Mouse (Mus musculus) heart, embryonic 15.5 days (tissue): ENCODE results near the gene Iffo1. TPM values are rescaled to one million over a fixed set of nuclear protein-coding genes. Genes with fewer than 3 reads are reported as not detected.
"Not testable (repeated sequence)": the region's sequence is repeated elsewhere in the genome, so short reads cannot be mapped to it uniquely, and the experiment has no call there.

ENCODE experiments used
- ATAC-seq: fragments of 200-750 bp; cut with Nextera tagmentation; replicated peaks from 2 replicates; pipeline ENCODE4 v1.8.0; 2017; ENCODE audit warnings: low read depth, moderate TSS enrichment; ENCODE audit not compliant: insufficient number of reproducible peaks, insufficient read depth, low FRiP score
- H3K27ac ChIP-seq: fragments of 300-500 bp; sonication (generic); 2 replicates; pipeline ENCODE4 v1.5.1; 2015; ENCODE audit warnings: mild to moderate bottlenecking, inconsistent platforms
- H3K27me3 ChIP-seq: fragments of 300-500 bp; sonication (generic); 2 replicates; pipeline ENCODE4 v1.6.1; 2015; ENCODE audit warnings: inconsistent platforms
- H3K36me3 ChIP-seq: fragments of 300-500 bp; sonication (generic); 2 replicates; pipeline ENCODE4 v1.6.1; 2015; ENCODE audit warnings: mild to moderate bottlenecking, inconsistent platforms
- H3K4me1 ChIP-seq: fragments of 300-500 bp; sonication (generic); replicated peaks from 2 replicates; pipeline ENCODE4 v1.6.1; 2015; ENCODE audit warnings: inconsistent platforms
- H3K4me2 ChIP-seq: fragments of 300-500 bp; sonication (generic); 2 replicates; pipeline ENCODE4 v1.6.1; 2015; ENCODE audit warnings: inconsistent platforms, mild to moderate bottlenecking, moderate library complexity
- H3K4me3 ChIP-seq: fragments of 300-500 bp; sonication (generic); 2 replicates; pipeline ENCODE4 v1.5.1; 2015; ENCODE audit warnings: mild to moderate bottlenecking, inconsistent platforms
- H3K9ac ChIP-seq: fragments of 300-500 bp; sonication (generic); 2 replicates; pipeline ENCODE4 v1.6.1; 2015; ENCODE audit warnings: mild to moderate bottlenecking, inconsistent platforms
- H3K9me3 ChIP-seq: fragments of 300-500 bp; sonication (generic); replicated peaks from 2 replicates; pipeline ENCODE4 v1.6.1; 2016; ENCODE audit warnings: inconsistent platforms
- WGBS: fragments of 180-500 bp; shearing (Covaris S2); methylation state at CpG from one replicate; pipeline ENCODE4 v1.1.7; 2015; ENCODE audit warnings: mixed read lengths; 5-methylcytosine and 5-hydroxymethylcytosine counted together
- polyA plus RNA-seq: library from polyadenylated mRNA; unstranded; fragments of >200 nt; fragmentation: Nextera tagmentation; extraction: Ambion mirVana; gene quantifications from 2 replicates; pipeline ENCODE4 v1.2.1, GENCODE M21; 2015

Iffo1 gene
- polyA plus RNA-seq, 1 experiment from 2014 or later = 9.7 TPM

- Histone ChIP-seq H3K4me2 (peak overlapping the region; percentile 77), H3K27ac (peak overlapping the region; percentile 85), H3K4me1 (peaks cover 50% of the 10 kb centered on the region), H3K9ac (peak overlapping the region; percentile 50), H3K4me3 (peak overlapping the region; percentile 94), H3K36me3 (peaks cover 29% of the 10 kb centered on the region)
- 48% methylated on average over 13 of the region's 16 CpGs for WGBS
- not testable (repeated sequence) for H3K27me3 ChIP-seq, ATAC-seq, H3K9me3 ChIP-seq
Observed at GRCm38 (mm10) chr6:125162615-125163305, 17.7 kb downstream of the Iffo1 start.

- Histone ChIP-seq H3K27me3 (no peaks in the 10 kb centered on the region), H3K27ac (peak overlapping the region; percentile 97), H3K9ac (peak overlapping the region; percentile 94), H3K4me3 (peak overlapping the region; percentile 94), H3K36me3 (peaks cover 37% of the 10 kb centered on the region), H3K4me1 (peaks cover 56% of the 10 kb centered on the region), H3K4me2 (peak overlapping the region; percentile 77), H3K9me3 (no peaks in the 10 kb centered on the region)
- 4% methylated on average over 20 of the region's 20 CpGs for WGBS
- ATAC-seq = no peak
Observed at GRCm38 (mm10) chr6:125163801-125164657, 19.0 kb downstream of the Iffo1 start.

GRCm38 (mm10) chr6:125164672-125165327 lies 19.8 kb downstream of the Iffo1 start:
- WGBS = 0% methylated on average over 39 of the region's 39 CpGs
- Histone ChIP-seq H3K4me1 (peaks cover 56% of the 10 kb centered on the region), H3K4me2 (peak overlapping the region; percentile 77), H3K27ac (peak overlapping the region; percentile 97), H3K4me3 (peak overlapping the region; percentile 94), H3K9me3 (no peaks in the 10 kb centered on the region), H3K9ac (peak overlapping the region; percentile 94), H3K27me3 (no peaks in the 10 kb centered on the region), H3K36me3 (peaks cover 39% of the 10 kb centered on the region)
- ATAC-seq = no peak

DNA sequence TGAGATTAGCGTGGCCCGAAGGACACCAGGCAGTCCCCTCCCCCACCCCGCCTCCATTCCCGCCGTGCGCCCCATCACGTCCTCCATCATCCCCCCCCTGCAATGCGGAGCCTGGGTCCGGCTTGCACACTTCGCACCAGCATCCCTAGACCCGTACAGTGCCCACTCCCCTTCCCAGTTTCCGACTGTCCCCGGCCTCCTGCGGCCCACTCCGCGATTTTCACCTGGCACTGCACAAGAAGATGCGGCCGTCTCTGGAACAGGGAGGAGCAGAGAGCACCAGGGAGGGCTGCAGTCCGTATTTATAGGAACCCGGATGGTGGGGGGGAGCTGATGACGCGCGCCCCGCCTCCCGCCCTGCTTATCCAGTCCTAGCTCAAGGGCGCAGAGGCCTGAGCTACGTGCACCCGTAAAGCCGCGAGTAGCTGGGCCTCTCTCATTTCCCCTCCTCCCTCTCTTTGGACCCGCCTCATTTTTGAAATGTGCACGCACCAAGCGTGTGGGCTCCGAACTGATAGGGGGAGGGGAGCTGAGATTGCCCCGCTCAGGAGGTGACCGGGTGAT lies 20.4 kb downstream of the Iffo1 start:
- Histone ChIP-seq H3K4me3 (peak overlapping the region; percentile 94), H3K9me3 (no peaks in the 10 kb centered on the region), H3K36me3 (peaks cover 43% of the 10 kb centered on the region), H3K27ac (peak overlapping the region; percentile 97), H3K27me3 (no peaks in the 10 kb centered on the region), H3K4me1 (peaks cover 50% of the 10 kb centered on the region), H3K4me2 (peak overlapping the region; percentile 77), H3K9ac (peak overlapping the region; percentile 94)
- WGBS = under 1% methylated on average over 35 of the region's 36 CpGs
- ATAC-seq = peak; percentile 86

- peaks cover 43% of the 10 kb centered on the region for H3K4me1 ChIP-seq
- H3K27me3 ChIP-seq = no peaks in the 10 kb centered on the region
- 0% methylated on average over 18 of the region's 18 CpGs for WGBS
- H3K9ac ChIP-seq = peak within 1 kb of the TSS; percentile 94
- peak; percentile 83 for ATAC-seq
- H3K4me3 ChIP-seq = peak within 1 kb of the TSS; percentile 94
- peaks cover 47% of the 10 kb centered on the region for H3K36me3 ChIP-seq
- H3K27ac ChIP-seq = peak within 1 kb of the TSS; percentile 97
- H3K9me3 ChIP-seq = no peaks in the 10 kb centered on the region
- peak within 1 kb of the TSS; percentile 77 for H3K4me2 ChIP-seq
Observed at GRCm38 (mm10) chr6:125166051-125166751, 21.2 kb downstream of the Iffo1 start, which contains the start of gene Gapdh. Gapdh (minus strand) TSS chr6:125166467.

GRCm38 (mm10) chr6:125166861-125167650 lies 22.0 kb downstream of the Iffo1 start:
- H3K4me2 ChIP-seq = peak overlapping the region; percentile 77
- 16% methylated on average over 10 of the region's 10 CpGs for WGBS
- H3K27ac ChIP-seq = peak overlapping the region; percentile 97
- H3K36me3 ChIP-seq = peaks cover 52% of the 10 kb centered on the region
- peak; percentile 68 for ATAC-seq
- peaks cover 36% of the 10 kb centered on the region for H3K4me1 ChIP-seq
- H3K27me3 ChIP-seq = no peaks in the 10 kb centered on the region
- no peaks in the 10 kb centered on the region for H3K9me3 ChIP-seq
- peak overlapping the region; percentile 94 for H3K4me3 ChIP-seq
- H3K9ac ChIP-seq = peak overlapping the region; percentile 69

- peak overlapping the region; percentile 77; the same call in 1 of the 2 replicates for H3K4me2 ChIP-seq
- H3K4me3 ChIP-seq = no peak overlapping the region
- peak overlapping the region; percentile 97 for H3K27ac ChIP-seq
- H3K9ac ChIP-seq = peak overlapping the region; percentile 69; the same call in 1 of the 2 replicates
- H3K27me3 ChIP-seq = no peaks in the 10 kb centered on the region
- H3K4me1 ChIP-seq = peaks cover 29% of the 10 kb centered on the region
- ATAC-seq = no peak
- no peaks in the 10 kb centered on the region for H3K9me3 ChIP-seq
- H3K36me3 ChIP-seq = peaks cover 62% of the 10 kb centered on the region
- WGBS = 87% methylated on average over 14 of the region's 14 CpGs
Observed at GRCm38 (mm10) chr6:125168086-125168485, 23.0 kb downstream of the Iffo1 start.

GRCm38 (mm10) chr6:125170194-125170593 lies 25.2 kb downstream of the Iffo1 start:
- Histone ChIP-seq H3K27me3 (no peaks in the 10 kb centered on the region), H3K9me3 (no peaks in the 10 kb centered on the region), H3K4me2 (no peak overlapping the region), H3K36me3 (peaks cover 70% of the 10 kb centered on the region), H3K4me1 (peaks cover 17% of the 10 kb centered on the region), H3K27ac (peak overlapping the region; percentile 27; the same call in 1 of the 2 replicates), H3K4me3 (no peak overlapping the region), H3K9ac (no peak overlapping the region)
- no peak for ATAC-seq
- WGBS = 75% methylated on average over 6 of the region's 6 CpGs

- no peak overlapping the region for H3K4me3 ChIP-seq
- H3K9ac ChIP-seq = no peak overlapping the region
- 58% methylated on average over 2 of the region's 2 CpGs for WGBS
- H3K36me3 ChIP-seq = peaks cover 93% of the 10 kb centered on the region
- no peaks in the 10 kb centered on the region for H3K9me3 ChIP-seq
- peaks cover 9% of the 10 kb centered on the region for H3K4me1 ChIP-seq
- ATAC-seq = no peak
- no peaks in the 10 kb centered on the region for H3K27me3 ChIP-seq
- H3K4me2 ChIP-seq = no peak overlapping the region
- no peak overlapping the region for H3K27ac ChIP-seq
Observed at GRCm38 (mm10) chr6:125172474-125172873, 27.4 kb downstream of the Iffo1 start.

DNA sequence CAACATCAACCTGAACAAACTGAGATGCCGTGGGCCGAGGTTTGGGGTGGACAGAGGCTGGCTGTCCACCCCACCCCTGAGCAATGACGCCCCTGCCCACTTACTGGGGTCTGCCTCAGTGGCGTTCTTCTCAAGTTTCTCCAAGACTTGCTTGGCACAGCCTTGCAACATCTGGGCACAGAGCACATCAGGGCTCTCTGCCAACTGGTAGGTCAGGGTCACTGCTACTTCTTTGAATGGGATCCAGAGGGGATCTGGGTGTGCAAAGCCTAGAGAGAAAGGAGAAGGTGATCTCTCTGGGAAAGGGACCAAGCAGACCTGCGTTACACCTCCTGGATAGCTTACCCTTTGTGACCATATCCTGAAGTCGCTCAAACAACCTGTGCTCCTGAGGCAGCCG lies 28.2 kb downstream of the Iffo1 start:
- WGBS = 92% methylated on average over 7 of the region's 7 CpGs
- Histone ChIP-seq H3K4me2 (no peak overlapping the region), H3K4me1 (peaks cover under 1% of the 10 kb centered on the region; the same call in 1 of the 2 replicates), H3K4me3 (no peak overlapping the region), H3K9me3 (no peaks in the 10 kb centered on the region), H3K27me3 (no peaks in the 10 kb centered on the region), H3K36me3 (peaks cover 95% of the 10 kb centered on the region), H3K27ac (no peak overlapping the region), H3K9ac (no peak overlapping the region)
- ATAC-seq = no peak
